Mouse (Mus musculus) kidney, postnatal 0 days (tissue): Measurements from ENCODE around the gene Ppbp. TPM values are rescaled to one million over a fixed set of nuclear protein-coding genes. Genes with fewer than 3 reads are reported as not detected.
A peak's percentile ranks its signal among the peaks of the same experiment; 100 is the strongest.
"Not testable (repeated sequence)": the region's sequence is repeated elsewhere in the genome, so short reads cannot be mapped to it uniquely, and the experiment has no call there.

Experiments used
- ATAC-seq: fragments of 200-750 bp; cut with Nextera tagmentation; replicated peaks from 2 replicates; pipeline ENCODE4 v1.8.0; 2017; ENCODE audit warnings: low read depth, moderate number of reproducible peaks, moderate TSS enrichment, moderate library complexity; ENCODE audit not compliant: low FRiP score
- DNase-seq: peaks from one replicate; pipeline ENCODE4 v3.0.0-alpha.2; 2016; ENCODE audit warnings: low spot score
- H3K27ac ChIP-seq: fragments of 300-500 bp; sonication (generic); 2 replicates; pipeline ENCODE4 v1.5.1; 2014; ENCODE audit warnings: mild to moderate bottlenecking
- H3K27me3 ChIP-seq: fragments of 300-500 bp; sonication (generic); 2 replicates; pipeline ENCODE4 v1.6.1; 2014; ENCODE audit warnings: low read length, mixed read lengths; ENCODE audit not compliant: insufficient read depth
- H3K36me3 ChIP-seq: fragments of 300-500 bp; sonication (generic); 2 replicates; pipeline ENCODE4 v1.6.1; 2014; ENCODE audit warnings: low read length, mixed read lengths; ENCODE audit not compliant: insufficient read depth
- H3K4me1 ChIP-seq: fragments of 300-500 bp; sonication (generic); replicated peaks from 2 replicates; pipeline ENCODE4 v1.6.1; 2014; ENCODE audit warnings: antibody characterized with exemption, low read length, mixed read lengths; ENCODE audit not compliant: insufficient read depth
- H3K4me2 ChIP-seq: fragments of 300-500 bp; sonication (generic); 2 replicates; pipeline ENCODE4 v1.6.1; 2014; ENCODE audit warnings: mild to moderate bottlenecking, low read length, moderate library complexity, mixed read lengths
- H3K4me3 ChIP-seq: fragments of 300-500 bp; sonication (generic); replicated peaks from 2 replicates; pipeline ENCODE4 v1.5.1; 2014; ENCODE audit warnings: low read depth, low read length
- H3K9ac ChIP-seq: fragments of 300-500 bp; sonication (generic); 2 replicates; pipeline ENCODE4 v1.6.1; 2014; ENCODE audit warnings: low read depth, low read length
- H3K9me3 ChIP-seq: fragments of 300-500 bp; sonication (generic); replicated peaks from 2 replicates; pipeline ENCODE4 v1.6.1; 2016; ENCODE audit warnings: low read length, inconsistent platforms, mixed read lengths
- CTCF ChIP-seq: IDR thresholded peaks from 2 replicates; pipeline ENCODE4 v1.5.1; 2016; ENCODE audit warnings: antibody characterized with exemption, low read depth, mild to moderate bottlenecking, moderate library complexity
- WGBS: fragments of 180-500 bp; shearing (Covaris S2); extraction: QIAGEN DNeasy Blood & Tissue Kit; methylation state at CpG from one replicate; pipeline ENCODE4 v1.1.7; 2014; 5-methylcytosine and 5-hydroxymethylcytosine counted together
- polyA plus RNA-seq: library from polyadenylated mRNA; unstranded; fragments of >200 nt; fragmentation: Nextera tagmentation; extraction: Ambion mirVana; gene quantifications from 2 replicates; pipeline ENCODE4 v1.2.1, GENCODE M21; 2015

The Ppbp gene
- polyA plus RNA-seq, 1 experiment from 2014 or later, result 1.3 TPM

GRCm38 (mm10) chr5:90783697-90784096 lies 15.4 kb downstream of the Ppbp start:
- ATAC-seq (no peak), DNase-seq (no peak)
- no peaks in the 10 kb centered on the region for H3K27me3 ChIP-seq
- 79% methylated on average over 3 of the region's 3 CpGs for WGBS
- H3K9me3 ChIP-seq, result no peaks in the 10 kb centered on the region
- no peak overlapping the region for H3K9ac ChIP-seq
- no peak overlapping the region for H3K4me3 ChIP-seq
- H3K36me3 ChIP-seq, result no peaks in the 10 kb centered on the region
- H3K4me2 ChIP-seq, result no peak overlapping the region
- no peak for TF ChIP-seq CTCF
- H3K4me1 ChIP-seq, result 0 out of 2 replicates have a peak, but pooled peaks cover 3% of the 10 kb centered on the region
- no peak overlapping the region for H3K27ac ChIP-seq

GRCm38 (mm10) chr5:90785659-90786588 lies 17.6 kb downstream of the Ppbp start, which contains the start of gene Cxcl3:
TSS of gene Cxcl3 (plus strand) at chr5:90786103.
- Histone ChIP-seq H3K27me3 (no peaks in the 10 kb centered on the region), H3K9me3 (no peaks in the 10 kb centered on the region), H3K4me2 (peak within 1 kb of the TSS; percentile 60), H3K9ac (0 out of 2 replicates have a peak within 1 kb of the TSS, but pooled peaks have one; percentile 35), H3K36me3 (no peaks in the 10 kb centered on the region), H3K4me3 (peak within 1 kb of the TSS; percentile 17), H3K27ac (no peak within 1 kb of the TSS), H3K4me1 (peaks cover 8% of the 10 kb centered on the region; the same call in 1 of the 2 replicates)
- peak; percentile 73 for DNase-seq
- ATAC-seq, result peak; percentile 68
- peak; percentile 65 for TF ChIP-seq CTCF
- 20% methylated on average over 24 of the region's 26 CpGs for WGBS

GRCm38 (mm10) chr5:90788114-90788513 lies 19.8 kb downstream of the Ppbp start:
- no peak overlapping the region for H3K9ac ChIP-seq
- H3K4me1 ChIP-seq, result peaks cover 8% of the 10 kb centered on the region; the same call in 1 of the 2 replicates
- no peak overlapping the region for H3K27ac ChIP-seq
- H3K4me2 ChIP-seq, result no peak overlapping the region
- H3K9me3 ChIP-seq, result no peaks in the 10 kb centered on the region
- H3K27me3 ChIP-seq, result no peaks in the 10 kb centered on the region
- H3K36me3 ChIP-seq, result no peaks in the 10 kb centered on the region
- no peak overlapping the region for H3K4me3 ChIP-seq
- TF ChIP-seq CTCF, result peak; percentile 58
- ATAC-seq (no peak), DNase-seq (peak; percentile 26)
- whole genome bisulfite sequencing, result 84% methylated on average over 4 of the region's 4 CpGs

- Histone ChIP-seq H3K9me3 (no peaks in the 10 kb centered on the region), H3K4me1 (peaks cover 8% of the 10 kb centered on the region; the same call in 1 of the 2 replicates), H3K9ac (no peak overlapping the region), H3K27ac (peak overlapping the region; percentile 73), H3K36me3 (no peaks in the 10 kb centered on the region), H3K4me3 (no peak overlapping the region), H3K4me2 (peak overlapping the region; percentile 34), H3K27me3 (no peaks in the 10 kb centered on the region)
- no peak for TF ChIP-seq CTCF
- DNase-seq (peak; percentile 35), ATAC-seq (0 out of 2 replicates have a peak, but pooled peaks have one; percentile 8)
- WGBS, result 36% methylated on average over 11 of the region's 11 CpGs
Observed at GRCm38 (mm10) chr5:90789306-90790073, 21.2 kb downstream of the Ppbp start.

- no peaks in the 10 kb centered on the region for H3K9me3 ChIP-seq
- 10% methylated on average over 8 of the region's 8 CpGs for WGBS
- peak; percentile 79 for DNase-seq
- no peak for TF ChIP-seq CTCF
- peaks cover 8% of the 10 kb centered on the region; the same call in 1 of the 2 replicates for H3K4me1 ChIP-seq
- no peaks in the 10 kb centered on the region for H3K36me3 ChIP-seq
- H3K27me3 ChIP-seq, result no peaks in the 10 kb centered on the region
- peak; percentile 62 for ATAC-seq
- no peak overlapping the region for H3K4me3 ChIP-seq
- H3K27ac ChIP-seq, result peak overlapping the region; percentile 73
- peak overlapping the region; percentile 34 for H3K4me2 ChIP-seq
- H3K9ac ChIP-seq, result no peak overlapping the region
Observed at GRCm38 (mm10) chr5:90790074-90790502, 21.8 kb downstream of the Ppbp start.

GRCm38 (mm10) chr5:90794195-90794625 lies 25.9 kb downstream of the Ppbp start, which contains the start of gene Cxcl15:
TSS of gene Cxcl15 (plus strand) at chr5:90794534.
- Histone ChIP-seq H3K27ac (no peak within 1 kb of the TSS), H3K4me3 (no peak within 1 kb of the TSS), H3K36me3 (no peaks in the 10 kb centered on the region), H3K9me3 (no peaks in the 10 kb centered on the region), H3K27me3 (no peaks in the 10 kb centered on the region), H3K4me2 (no peak within 1 kb of the TSS), H3K4me1 (peaks cover 5% of the 10 kb centered on the region; the same call in 1 of the 2 replicates), H3K9ac (no peak within 1 kb of the TSS)
- WGBS, result 63% methylated on average over 5 of the region's 5 CpGs
- DNase-seq, result no peak
- TF ChIP-seq CTCF, result no peak
- no peak for ATAC-seq

GRCm38 (mm10) chr5:90795392-90795791 lies 27.1 kb downstream of the Ppbp start:
- not testable (repeated sequence) for DNase-seq, H3K36me3 ChIP-seq, H3K27ac ChIP-seq, ATAC-seq, H3K4me2 ChIP-seq, H3K9ac ChIP-seq, H3K4me1 ChIP-seq, H3K9me3 ChIP-seq, H3K27me3 ChIP-seq, H3K4me3 ChIP-seq
- WGBS, result 90% methylated on average over 2 of the region's 2 CpGs
